Mouse (Mus musculus) forebrain, embryonic 15.5 days (tissue): ENCODE results near the gene Arid3b. TPM values are rescaled to one million over a fixed set of nuclear protein-coding genes. Genes with fewer than 3 reads are reported as not detected.

Source experiments
- ATAC-seq: fragments of 200-750 bp; cut with Nextera tagmentation; replicated peaks from 2 replicates; pipeline ENCODE4 v1.8.0; 2017; ENCODE audit warnings: mild to moderate bottlenecking, moderate TSS enrichment, moderate library complexity
- H3K27ac ChIP-seq: fragments of 300-500 bp; sonication (generic); replicated peaks from 2 replicates; pipeline ENCODE4 v1.5.1; 2015; ENCODE audit warnings: mild to moderate bottlenecking, inconsistent platforms
- H3K27me3 ChIP-seq: fragments of 300-500 bp; sonication (generic); 2 replicates; pipeline ENCODE4 v1.6.1; 2015; ENCODE audit warnings: inconsistent platforms
- H3K36me3 ChIP-seq: fragments of 300-500 bp; sonication (generic); 2 replicates; pipeline ENCODE4 v1.6.1; 2015; ENCODE audit warnings: mild to moderate bottlenecking, inconsistent platforms
- H3K4me1 ChIP-seq: fragments of 300-500 bp; sonication (generic); 2 replicates; pipeline ENCODE4 v1.6.1; 2015; ENCODE audit warnings: inconsistent platforms
- H3K4me2 ChIP-seq: fragments of 300-500 bp; sonication (generic); replicated peaks from 2 replicates; pipeline ENCODE4 v1.6.1; 2015; ENCODE audit warnings: mild to moderate bottlenecking, inconsistent platforms
- H3K4me3 ChIP-seq: fragments of 300-500 bp; sonication (generic); 2 replicates; pipeline ENCODE4 v1.5.1; 2015; ENCODE audit warnings: mild to moderate bottlenecking, inconsistent platforms
- H3K9ac ChIP-seq: fragments of 300-500 bp; sonication (generic); replicated peaks from 2 replicates; pipeline ENCODE4 v1.6.1; 2015; ENCODE audit warnings: mild to moderate bottlenecking, inconsistent platforms
- H3K9me3 ChIP-seq: fragments of 300-500 bp; sonication (generic); 2 replicates; pipeline ENCODE4 v1.6.1; 2016; ENCODE audit warnings: inconsistent platforms
- WGBS: fragments of 180-500 bp; shearing (Covaris S2); methylation state at CpG from one replicate; pipeline ENCODE4 v1.1.7; 2015; ENCODE audit warnings: mixed read lengths; 5-methylcytosine and 5-hydroxymethylcytosine counted together
- polyA plus RNA-seq: library from polyadenylated mRNA; unstranded; fragments of >200 nt; fragmentation: Nextera tagmentation; extraction: Ambion mirVana; gene quantifications from 2 replicates; pipeline ENCODE4 v1.2.1, GENCODE M21; 2015

The Arid3b gene
- polyA plus RNA-seq, 1 experiment from 2014 or later = 8.0 TPM

- H3K4me3 ChIP-seq = 0 out of 2 replicates have a peak overlapping the region, but pooled peaks have one; percentile 8
- H3K9me3 ChIP-seq = no peaks in the 10 kb centered on the region
- 7% methylated on average over 9 of the region's 9 CpGs for WGBS
- H3K36me3 ChIP-seq = no peaks in the 10 kb centered on the region
- H3K4me2 ChIP-seq = peak overlapping the region; percentile 28
- ATAC-seq = peak; percentile 98
- peaks cover 15% of the 10 kb centered on the region for H3K4me1 ChIP-seq
- H3K9ac ChIP-seq = no peak overlapping the region
- H3K27me3 ChIP-seq = no peaks in the 10 kb centered on the region
- peak overlapping the region; percentile 76 for H3K27ac ChIP-seq
These were observed 25.4 kb upstream of the Arid3b start for GRCm38 (mm10) chr9:57861951-57862471.

- Histone ChIP-seq H3K36me3 (no peaks in the 10 kb centered on the region), H3K9ac (no peak overlapping the region)
These were observed 19.9 kb upstream of the Arid3b start for GRCm38 (mm10) chr9:57856456-57856855.

GRCm38 (mm10) chr9:57854280-57854679 lies 17.7 kb upstream of the Arid3b start:
- Histone ChIP-seq H3K4me1 (no peaks in the 10 kb centered on the region), H3K36me3 (no peaks in the 10 kb centered on the region), H3K27ac (no peak overlapping the region), H3K9ac (no peak overlapping the region), H3K4me2 (no peak overlapping the region), H3K27me3 (no peaks in the 10 kb centered on the region), H3K4me3 (no peak overlapping the region), H3K9me3 (no peaks in the 10 kb centered on the region)
- no peak for ATAC-seq

More at GRCm38 (mm10) chr9:57856456-57856855, 19.9 kb upstream of the Arid3b start:
- 80% methylated on average over 2 of the region's 2 CpGs for WGBS
- Histone ChIP-seq H3K9me3 (no peaks in the 10 kb centered on the region), H3K4me2 (no peak overlapping the region), H3K27ac (no peak overlapping the region), H3K4me1 (peaks cover 1% of the 10 kb centered on the region), H3K4me3 (no peak overlapping the region), H3K27me3 (no peaks in the 10 kb centered on the region)
- ATAC-seq = no peak

GRCm38 (mm10) chr9:57839032-57839431 lies 2.4 kb upstream of the Arid3b start:
- ATAC-seq = no peak
- H3K36me3 ChIP-seq = no peaks in the 10 kb centered on the region
- H3K9ac ChIP-seq = no peak overlapping the region
- H3K4me3 ChIP-seq = no peak overlapping the region
- H3K4me1 ChIP-seq = peaks cover 22% of the 10 kb centered on the region
- H3K27ac ChIP-seq = no peak overlapping the region
- no peaks in the 10 kb centered on the region for H3K9me3 ChIP-seq
- no peaks in the 10 kb centered on the region for H3K27me3 ChIP-seq
- no peak overlapping the region for H3K4me2 ChIP-seq
- WGBS = 88% methylated on average over 2 of the region's 2 CpGs

GRCm38 (mm10) chr9:57835841-57836514 lies 615 bp downstream of the Arid3b start:
- ATAC-seq = no peak
- WGBS = under 1% methylated on average over 21 of the region's 22 CpGs

GRCm38 (mm10) chr9:57834629-57835417 lies 1.8 kb downstream of the Arid3b start:
- Histone ChIP-seq H3K9ac (no peak overlapping the region), H3K4me3 (peak overlapping the region; percentile 60; the same call in 1 of the 2 replicates), H3K4me1 (peaks cover 56% of the 10 kb centered on the region), H3K27ac (no peak overlapping the region), H3K9me3 (no peaks in the 10 kb centered on the region), H3K27me3 (peaks cover 5% of the 10 kb centered on the region; the same call in 1 of the 2 replicates), H3K36me3 (peaks cover 4% of the 10 kb centered on the region; the same call in 1 of the 2 replicates), H3K4me2 (peak overlapping the region; percentile 14; the same call in 1 of the 2 replicates)
- no peak for ATAC-seq
- 13% methylated on average over 11 of the region's 11 CpGs for WGBS

More at GRCm38 (mm10) chr9:57835841-57836514, 615 bp downstream of the Arid3b start:
- Histone ChIP-seq H3K36me3 (peaks cover 4% of the 10 kb centered on the region; the same call in 1 of the 2 replicates), H3K27me3 (peaks cover 5% of the 10 kb centered on the region; the same call in 1 of the 2 replicates), H3K4me1 (peaks cover 45% of the 10 kb centered on the region), H3K4me3 (peak overlapping the region; percentile 60), H3K27ac (peak overlapping the region; percentile 67), H3K9me3 (no peaks in the 10 kb centered on the region), H3K9ac (peak overlapping the region; percentile 77), H3K4me2 (peak overlapping the region; percentile 64)

GRCm38 (mm10) chr9:57833762-57834471 lies 2.7 kb downstream of the Arid3b start:
- no peak for ATAC-seq
- Histone ChIP-seq H3K27ac (no peak overlapping the region), H3K4me1 (peaks cover 65% of the 10 kb centered on the region), H3K9me3 (no peaks in the 10 kb centered on the region), H3K9ac (no peak overlapping the region), H3K36me3 (peaks cover 4% of the 10 kb centered on the region; the same call in 1 of the 2 replicates), H3K27me3 (peaks cover 5% of the 10 kb centered on the region; the same call in 1 of the 2 replicates), H3K4me3 (no peak overlapping the region), H3K4me2 (no peak overlapping the region)
- WGBS = 88% methylated on average over 9 of the region's 9 CpGs

GRCm38 (mm10) chr9:57831267-57832082 lies 5.1 kb downstream of the Arid3b start:
- peaks cover 4% of the 10 kb centered on the region; the same call in 1 of the 2 replicates for H3K36me3 ChIP-seq
- peak overlapping the region; percentile 20; the same call in 1 of the 2 replicates for H3K4me3 ChIP-seq
- peak overlapping the region; percentile 55 for H3K27ac ChIP-seq
- peaks cover 60% of the 10 kb centered on the region for H3K4me1 ChIP-seq
- H3K27me3 ChIP-seq = peaks cover 5% of the 10 kb centered on the region; the same call in 1 of the 2 replicates
- 0 out of 2 replicates have a peak overlapping the region, but pooled peaks have one; percentile 1 for H3K9ac ChIP-seq
- peak overlapping the region; percentile 41 for H3K4me2 ChIP-seq
- ATAC-seq = peak; percentile 88
- 5% methylated on average over 24 of the region's 24 CpGs for WGBS
- H3K9me3 ChIP-seq = no peaks in the 10 kb centered on the region

GRCm38 (mm10) chr9:57829812-57830557 lies 6.6 kb downstream of the Arid3b start:
- 0 out of 2 replicates have a peak overlapping the region, but pooled peaks have one; percentile 7 for H3K9ac ChIP-seq
- H3K4me3 ChIP-seq = no peak overlapping the region
- H3K4me1 ChIP-seq = peaks cover 50% of the 10 kb centered on the region
- WGBS = 16% methylated on average over 6 of the region's 6 CpGs
- peaks cover 5% of the 10 kb centered on the region; the same call in 1 of the 2 replicates for H3K27me3 ChIP-seq
- no peaks in the 10 kb centered on the region for H3K9me3 ChIP-seq
- H3K36me3 ChIP-seq = peaks cover 4% of the 10 kb centered on the region; the same call in 1 of the 2 replicates
- no peak for ATAC-seq
- no peak overlapping the region for H3K27ac ChIP-seq
- H3K4me2 ChIP-seq = no peak overlapping the region

- no peaks in the 10 kb centered on the region for H3K27me3 ChIP-seq
- H3K4me2 ChIP-seq = no peak overlapping the region
- H3K27ac ChIP-seq = no peak overlapping the region
- 0 out of 2 replicates have a peak, but pooled peaks cover 6% of the 10 kb centered on the region for H3K4me1 ChIP-seq
- H3K9me3 ChIP-seq = no peaks in the 10 kb centered on the region
- H3K4me3 ChIP-seq = no peak overlapping the region
- 95% methylated on average over 1 of the region's 1 CpGs for WGBS
- no peak for ATAC-seq
- H3K36me3 ChIP-seq = no peaks in the 10 kb centered on the region
- no peak overlapping the region for H3K9ac ChIP-seq
These were observed 13.2 kb downstream of the Arid3b start for GRCm38 (mm10) chr9:57823397-57823796.
